Mouse (Mus musculus) midbrain, postnatal 0 days (tissue): Measurements from ENCODE around the gene Saa2. TPM values are rescaled to one million over a fixed set of nuclear protein-coding genes. Genes with fewer than 3 reads are reported as not detected.
A peak's percentile ranks its signal among the peaks of the same experiment; 100 is the strongest.

Experiments used
- ATAC-seq: fragments of 200-750 bp; cut with Nextera tagmentation; 2 replicates; pipeline ENCODE4 v1.8.0; 2017; ENCODE audit warnings: moderate number of reproducible peaks, mild to moderate bottlenecking, moderate TSS enrichment, moderate library complexity; ENCODE audit not compliant: low FRiP score
- DNase-seq: peaks from one replicate; pipeline ENCODE4 v3.0.0-alpha.2; 2015; ENCODE audit warnings: low spot score
- H3K27ac ChIP-seq: fragments of 300-500 bp; sonication (generic); 2 replicates; pipeline ENCODE4 v1.5.1; 2014; ENCODE audit warnings: low read depth, mild to moderate bottlenecking, low read length, mixed read lengths
- H3K27me3 ChIP-seq: fragments of 300-500 bp; sonication (generic); 2 replicates; pipeline ENCODE4 v1.6.1; 2014; ENCODE audit warnings: low read length, control low read depth, mixed read lengths; ENCODE audit not compliant: insufficient read depth
- H3K36me3 ChIP-seq: fragments of 300-500 bp; sonication (generic); 2 replicates; pipeline ENCODE4 v1.6.1; 2014; ENCODE audit warnings: low read length, control low read depth, mixed read lengths; ENCODE audit not compliant: insufficient read depth
- H3K4me1 ChIP-seq: fragments of 300-500 bp; sonication (generic); 2 replicates; pipeline ENCODE4 v1.6.1; 2014; ENCODE audit warnings: mild to moderate bottlenecking, control low read depth, antibody characterized with exemption, low read length, mixed read lengths; ENCODE audit not compliant: insufficient read depth
- H3K4me2 ChIP-seq: fragments of 300-500 bp; sonication (generic); 2 replicates; pipeline ENCODE4 v1.6.1; 2014; ENCODE audit warnings: low read depth, mild to moderate bottlenecking, low read length, mixed read lengths; ENCODE audit not compliant: poor library complexity, severe bottlenecking
- H3K4me3 ChIP-seq: fragments of 300-500 bp; sonication (generic); 2 replicates; pipeline ENCODE4 v1.5.1; 2014; ENCODE audit warnings: low read depth, mild to moderate bottlenecking, low read length, moderate library complexity
- H3K9ac ChIP-seq: fragments of 300-500 bp; sonication (generic); replicated peaks from 2 replicates; pipeline ENCODE4 v1.6.1; 2014; ENCODE audit warnings: mild to moderate bottlenecking, low read length, moderate library complexity, mixed read lengths; ENCODE audit not compliant: poor library complexity, severe bottlenecking
- H3K9me3 ChIP-seq: fragments of 300-500 bp; sonication (generic); 2 replicates; pipeline ENCODE4 v1.6.1; 2016; ENCODE audit warnings: low read length, control low read depth
- CTCF ChIP-seq: IDR thresholded peaks from 2 replicates; pipeline ENCODE4 v1.5.1; 2016; ENCODE audit warnings: antibody characterized with exemption, mild to moderate bottlenecking
- WGBS: fragments of 180-500 bp; shearing (Covaris S2); extraction: QIAGEN DNeasy Blood & Tissue Kit; methylation state at CpG from one replicate; pipeline ENCODE4 v1.1.7; 2014; 5-methylcytosine and 5-hydroxymethylcytosine counted together
- polyA plus RNA-seq: library from polyadenylated mRNA; unstranded; fragments of >200 nt; fragmentation: Nextera tagmentation; extraction: Ambion mirVana; gene quantifications from 2 replicates; pipeline ENCODE4 v1.2.1, GENCODE M21; 2015
- total RNA-seq: library from RNA; depleted of rRNA; stranded (reverse); fragments of >200 nt; gene quantifications from 2 replicates; pipeline ENCODE4 v1.2.3, GENCODE M21; 2014; rRNA removed

Saa2 gene
- not detected in 2 replicates for total RNA-seq
- polyA plus RNA-seq: not detected in 2 replicates

DNA sequence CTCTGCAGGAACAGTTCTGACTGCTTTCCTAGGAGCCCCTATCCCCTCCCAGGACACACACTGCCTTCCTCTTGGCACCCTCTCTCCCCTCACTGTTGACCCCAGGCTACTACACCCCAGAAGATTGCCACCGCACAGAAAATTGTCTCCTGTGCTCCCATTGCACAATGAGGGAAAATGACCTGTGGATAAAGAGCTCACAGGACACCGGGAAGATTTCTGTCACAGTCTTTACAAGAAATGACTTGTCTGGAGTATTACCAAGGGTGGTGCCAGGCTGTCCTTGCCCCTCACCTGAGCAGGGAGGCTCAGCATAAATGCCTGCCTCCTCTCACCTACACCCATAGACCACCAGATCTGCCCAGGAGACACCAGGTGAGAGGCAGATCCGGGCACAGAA is at the start of gene Saa2:
Saa2 (plus strand) TSS at position 301 of the 400 bp plus-strand sequence.
- ATAC-seq (no peak), DNase-seq (no peak)
- Histone ChIP-seq H3K27ac (no peak within 1 kb of the TSS), H3K9me3 (no peaks in the 10 kb centered on the region), H3K4me3 (no peak within 1 kb of the TSS), H3K4me2 (no peak within 1 kb of the TSS), H3K9ac (no peak within 1 kb of the TSS), H3K4me1 (no peaks in the 10 kb centered on the region), H3K27me3 (no peaks in the 10 kb centered on the region), H3K36me3 (no peaks in the 10 kb centered on the region)
- TF ChIP-seq CTCF: no peak
- 78% methylated on average over 3 of the region's 3 CpGs for WGBS

DNA sequence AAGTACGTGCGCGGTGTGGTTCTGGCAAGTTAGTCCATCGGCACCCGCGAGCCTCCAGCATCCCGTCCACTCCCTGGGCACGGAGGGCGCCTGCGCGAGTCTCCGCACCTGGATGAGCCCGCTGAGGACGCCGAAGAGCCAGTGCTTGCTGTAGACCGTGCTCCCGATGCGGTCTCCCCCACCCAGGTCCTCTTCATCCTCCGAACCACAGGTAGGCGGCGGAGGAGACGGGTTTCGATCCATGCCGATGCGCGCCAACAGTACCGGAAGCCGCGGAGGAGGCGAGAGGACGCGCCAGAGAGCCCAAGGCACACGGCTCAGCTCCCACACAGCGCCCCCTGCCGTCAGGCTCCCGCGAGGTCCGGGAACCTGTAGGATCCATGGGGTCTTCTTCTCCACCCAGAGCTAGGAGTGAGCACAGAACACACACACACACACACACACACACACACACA is 41.2 kb upstream of the Saa2 start, which contains the start of gene Saal1:
Saal1 (minus strand) TSS at position 291 of the 455 bp plus-strand sequence.
- under 1% methylated on average over 38 of the region's 38 CpGs for WGBS
- H3K27ac ChIP-seq: peak within 1 kb of the TSS; percentile 87
- peak within 1 kb of the TSS; percentile 84 for H3K9ac ChIP-seq
- H3K27me3 ChIP-seq: no peaks in the 10 kb centered on the region
- ATAC-seq (peak; percentile 96), DNase-seq (peak; percentile 95)
- H3K9me3 ChIP-seq: no peaks in the 10 kb centered on the region
- H3K4me1 ChIP-seq: no peaks in the 10 kb centered on the region; the same call in 1 of the 2 replicates
- TF ChIP-seq CTCF: peak; percentile 96
- peak within 1 kb of the TSS; percentile 50 for H3K4me2 ChIP-seq
- no peaks in the 10 kb centered on the region; the same call in none of the 2 replicates for H3K36me3 ChIP-seq
- H3K4me3 ChIP-seq: peak within 1 kb of the TSS; percentile 80

DNA sequence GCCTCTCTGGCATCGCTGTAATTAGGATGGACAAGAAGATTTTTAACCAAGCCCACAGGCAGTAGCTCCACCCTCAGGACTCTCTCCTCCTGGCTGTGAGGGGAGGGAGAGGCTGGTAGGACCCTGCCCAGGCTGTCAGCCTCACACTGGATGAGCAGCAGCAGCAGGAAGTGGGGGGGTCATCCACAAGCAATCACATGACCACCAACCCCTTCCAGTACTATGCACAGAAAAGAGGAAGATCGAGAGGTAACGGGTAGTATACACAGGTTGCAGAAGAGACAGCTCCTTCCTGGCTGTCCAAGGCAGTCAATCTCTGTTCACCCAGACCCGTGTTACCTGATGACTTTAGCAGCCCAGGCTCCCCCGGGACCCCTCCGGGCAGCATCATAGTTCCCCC is 39.3 kb upstream of the Saa2 start:
- DNase-seq: no peak
- no peak overlapping the region for H3K4me2 ChIP-seq
- H3K9ac ChIP-seq: no peak overlapping the region
- no peaks in the 10 kb centered on the region for H3K9me3 ChIP-seq
- H3K27ac ChIP-seq: no peak overlapping the region
- H3K4me1 ChIP-seq: no peaks in the 10 kb centered on the region; the same call in 1 of the 2 replicates
- no peaks in the 10 kb centered on the region for H3K27me3 ChIP-seq
- TF ChIP-seq CTCF: no peak
- WGBS: 77% methylated on average over 6 of the region's 6 CpGs
- H3K36me3 ChIP-seq: no peaks in the 10 kb centered on the region
- no peak for ATAC-seq
- no peak overlapping the region for H3K4me3 ChIP-seq

DNA sequence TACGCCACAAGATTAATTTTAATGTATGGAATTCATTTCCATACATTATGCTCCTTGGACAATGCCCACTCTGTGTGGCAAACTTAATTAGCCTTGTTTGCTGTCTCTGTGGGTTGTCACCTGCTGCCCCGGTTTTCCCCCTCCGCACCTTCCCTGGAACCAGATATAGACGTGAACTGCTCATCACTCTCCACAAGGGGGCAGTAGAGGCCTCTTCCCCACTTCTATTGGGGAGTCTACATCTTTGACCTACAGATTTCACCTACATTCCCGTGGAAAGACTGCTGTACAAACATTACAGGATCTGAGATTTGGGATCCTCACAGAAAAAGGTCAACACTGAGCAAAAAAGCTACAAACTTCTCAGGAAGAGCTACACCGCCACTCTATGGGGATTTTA is 37.1 kb upstream of the Saa2 start:
- Histone ChIP-seq H3K4me1 (no peaks in the 10 kb centered on the region; the same call in 1 of the 2 replicates), H3K9me3 (no peaks in the 10 kb centered on the region), H3K27me3 (no peaks in the 10 kb centered on the region; the same call in 1 of the 2 replicates), H3K36me3 (no peaks in the 10 kb centered on the region), H3K9ac (no peak overlapping the region), H3K27ac (no peak overlapping the region), H3K4me2 (no peak overlapping the region), H3K4me3 (no peak overlapping the region)
- ATAC-seq (no peak), DNase-seq (peak; percentile 57)
- peak; percentile 79 for TF ChIP-seq CTCF
- WGBS: 30% methylated on average over 6 of the region's 6 CpGs

DNA sequence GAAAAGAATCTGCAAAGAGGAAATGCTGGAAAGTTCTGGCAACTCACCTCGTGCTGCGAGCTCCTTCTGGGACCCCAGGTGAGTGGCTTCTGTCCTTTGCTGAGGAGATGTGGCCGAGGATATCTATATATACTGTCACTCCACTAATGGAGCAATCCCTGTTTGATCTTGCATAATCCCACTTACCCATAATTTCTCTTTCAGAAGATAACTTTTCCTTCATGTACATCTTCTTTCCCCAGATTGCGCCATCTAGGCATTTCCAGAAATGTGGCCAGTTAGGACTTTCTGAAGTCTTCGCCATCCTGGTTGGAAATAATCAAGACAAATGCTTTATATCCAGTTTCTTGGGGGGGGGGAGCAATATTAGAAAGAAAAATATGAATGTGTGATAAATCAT is 36.0 kb upstream of the Saa2 start, which contains the start of gene Saa3:
Saa3 (minus strand) TSS at position 101 of the 400 bp plus-strand sequence.
- Histone ChIP-seq H3K4me3 (no peak within 1 kb of the TSS), H3K4me2 (no peak within 1 kb of the TSS), H3K9me3 (no peaks in the 10 kb centered on the region), H3K27me3 (peaks cover 6% of the 10 kb centered on the region; the same call in 1 of the 2 replicates), H3K4me1 (no peaks in the 10 kb centered on the region), H3K9ac (no peak within 1 kb of the TSS), H3K36me3 (no peaks in the 10 kb centered on the region), H3K27ac (no peak within 1 kb of the TSS)
- WGBS: 90% methylated on average over 5 of the region's 5 CpGs
- no peak for TF ChIP-seq CTCF
- ATAC-seq (no peak), DNase-seq (no peak)

DNA sequence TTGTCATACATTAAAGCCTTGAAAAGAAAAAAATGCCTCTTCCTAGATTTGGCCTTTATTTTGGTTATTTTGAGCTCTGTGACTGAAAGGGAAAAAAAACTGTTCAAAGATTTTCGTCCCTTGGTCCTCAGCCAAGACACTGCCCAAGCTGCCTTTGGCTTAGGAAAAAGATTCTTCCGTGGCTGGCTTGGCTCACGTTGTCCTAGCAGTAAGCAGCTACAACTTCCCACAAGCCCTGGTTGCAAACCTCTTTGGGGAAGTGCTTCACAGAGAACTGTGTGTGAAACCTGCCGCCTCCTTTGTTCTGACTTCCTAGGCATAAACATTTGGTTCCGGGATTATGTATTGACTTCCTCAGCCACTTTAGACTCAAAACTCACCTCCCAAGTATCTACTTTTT is 34.7 kb upstream of the Saa2 start:
- no peak overlapping the region for H3K27ac ChIP-seq
- H3K4me3 ChIP-seq: no peak overlapping the region
- H3K4me2 ChIP-seq: no peak overlapping the region
- no peak for ATAC-seq
- 58% methylated on average over 5 of the region's 5 CpGs for WGBS
- no peak overlapping the region for H3K9ac ChIP-seq
- peak; percentile 20 for DNase-seq
- no peaks in the 10 kb centered on the region for H3K9me3 ChIP-seq
- no peak for TF ChIP-seq CTCF
- H3K36me3 ChIP-seq: no peaks in the 10 kb centered on the region
- H3K27me3 ChIP-seq: peaks cover 6% of the 10 kb centered on the region; the same call in 1 of the 2 replicates
- no peaks in the 10 kb centered on the region for H3K4me1 ChIP-seq
